Mouse (Mus musculus): ENCODE data around the gene Slc26a5. TPM values are rescaled to one million over a fixed set of nuclear protein-coding genes. Genes with fewer than 3 reads are reported as not detected.

Gene Slc26a5
- polyA plus RNA-seq, 2 experiments, result 0.01 TPM; not detected in 1

DNA sequence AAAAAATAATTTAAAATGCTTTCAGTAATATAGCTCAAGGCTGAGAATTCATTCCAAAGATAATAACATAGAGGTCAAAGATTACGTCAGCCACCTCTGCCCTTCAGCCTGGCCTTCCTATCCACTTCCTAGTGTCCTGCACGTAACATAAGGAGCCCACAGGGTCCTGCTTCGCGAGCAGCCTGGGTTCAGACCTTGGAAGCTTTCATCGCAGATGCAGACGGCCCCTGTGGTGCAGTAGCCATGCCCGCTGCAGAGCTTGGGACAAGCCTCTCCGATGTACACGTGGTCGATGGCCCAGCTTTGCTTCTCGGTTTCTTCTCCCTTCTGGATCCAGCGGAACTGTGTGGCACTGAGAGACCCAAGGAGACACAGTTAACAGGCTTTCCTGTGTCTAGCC is 36.0 kb upstream of the Slc26a5 start:
- H3K9me3 ChIP-seq (ENCODE audit: control insufficient read depth, low read length), result no peaks in the 10 kb centered on the region
- no peaks in the 10 kb centered on the region for H3K36me3 ChIP-seq (ENCODE audit: control insufficient read depth, insufficient read depth, low read length)
- no peak overlapping the region for H3K27ac ChIP-seq (replicated peaks; ENCODE audit: low read depth, low read length)
- TF ChIP-seq POLR2A (IDR thresholded peaks at IDR 0.05; ENCODE audit: borderline replicate concordance, extremely low read depth, insufficient read depth, insufficient read length), result no peak
- ATAC-seq (ENCODE audit: low FRiP score, low read depth) (no peak), DNase-seq (ENCODE audit: low spot score) (no peak)
- H3K9ac ChIP-seq (ENCODE audit: low read depth, low read length, severe bottlenecking), result no peak overlapping the region
- H3K4me2 ChIP-seq (replicated peaks; ENCODE audit: low read depth, low read length, severe bottlenecking), result no peak overlapping the region
- no peaks in the 10 kb centered on the region for H3K4me1 ChIP-seq (ENCODE audit: control insufficient read depth, insufficient read depth, low read length)
- H3K27me3 ChIP-seq (ENCODE audit: control insufficient read depth, insufficient read depth, low read length), result no peaks in the 10 kb centered on the region
- 70% methylated on average over 12 of the region's 12 CpGs for WGBS
- no peak overlapping the region for H3K4me3 ChIP-seq (replicated peaks; ENCODE audit: low read length)

DNA sequence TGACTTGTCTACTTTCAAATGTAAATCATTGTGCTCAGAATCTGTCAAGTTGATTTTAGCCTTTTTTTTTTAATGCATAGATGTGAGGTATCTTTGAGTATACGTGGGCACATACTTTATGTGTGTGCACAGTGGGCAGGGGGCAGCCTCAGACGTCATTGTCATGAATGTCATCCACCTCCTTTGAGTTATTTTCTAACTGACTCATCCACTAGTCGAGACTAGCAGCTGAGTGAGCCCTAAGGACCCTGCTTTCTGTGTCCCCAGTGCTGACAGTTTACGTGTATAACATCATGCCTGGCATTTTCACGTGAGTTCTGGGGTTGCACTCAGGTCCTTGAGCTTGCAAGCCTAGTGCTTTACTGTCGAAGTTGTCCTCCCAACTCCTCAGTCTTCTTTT is 35.5 kb upstream of the Slc26a5 start:
- Histone ChIP-seq H3K4me2 (replicated peaks; ENCODE audit: low read depth, low read length, severe bottlenecking) (no peak overlapping the region), H3K4me1 (ENCODE audit: control insufficient read depth, insufficient read depth, low read length) (no peaks in the 10 kb centered on the region), H3K27ac (replicated peaks; ENCODE audit: low read depth, low read length) (no peak overlapping the region), H3K27me3 (ENCODE audit: control insufficient read depth, insufficient read depth, low read length) (no peaks in the 10 kb centered on the region), H3K4me3 (replicated peaks; ENCODE audit: low read length) (no peak overlapping the region), H3K36me3 (ENCODE audit: control insufficient read depth, insufficient read depth, low read length) (no peaks in the 10 kb centered on the region), H3K9me3 (ENCODE audit: control insufficient read depth, low read length) (no peaks in the 10 kb centered on the region), H3K9ac (ENCODE audit: low read depth, low read length, severe bottlenecking) (no peak overlapping the region)
- no peak for TF ChIP-seq POLR2A (IDR thresholded peaks at IDR 0.05; ENCODE audit: borderline replicate concordance, extremely low read depth, insufficient read depth, insufficient read length)
- no peak for ATAC-seq (ENCODE audit: low FRiP score, low read depth)
- WGBS, result 76% methylated on average over 6 of the region's 6 CpGs
- no peak for DNase-seq (ENCODE audit: low spot score)

DNA sequence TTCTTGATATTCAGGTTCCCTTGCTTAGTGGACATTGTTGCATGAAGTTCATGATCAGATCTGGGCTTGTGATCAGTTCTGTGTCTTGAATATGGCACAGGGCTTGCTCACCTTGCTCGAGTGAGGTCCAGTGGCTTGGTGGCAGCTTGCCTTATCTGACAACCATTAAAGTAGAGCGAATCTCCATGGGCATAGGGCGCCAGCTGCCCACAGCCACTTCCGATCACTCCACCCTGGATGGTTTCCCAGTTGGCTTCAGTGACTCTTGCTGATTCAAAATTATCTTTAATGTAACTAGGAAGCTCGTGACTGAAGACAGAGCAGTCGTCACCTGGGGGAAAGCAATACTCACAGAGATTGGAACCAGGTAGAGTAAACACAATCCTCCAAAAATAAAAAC is 33.5 kb upstream of the Slc26a5 start:
- no peak for ATAC-seq (ENCODE audit: low FRiP score, low read depth)
- 87% methylated on average over 6 of the region's 6 CpGs for WGBS

DNA sequence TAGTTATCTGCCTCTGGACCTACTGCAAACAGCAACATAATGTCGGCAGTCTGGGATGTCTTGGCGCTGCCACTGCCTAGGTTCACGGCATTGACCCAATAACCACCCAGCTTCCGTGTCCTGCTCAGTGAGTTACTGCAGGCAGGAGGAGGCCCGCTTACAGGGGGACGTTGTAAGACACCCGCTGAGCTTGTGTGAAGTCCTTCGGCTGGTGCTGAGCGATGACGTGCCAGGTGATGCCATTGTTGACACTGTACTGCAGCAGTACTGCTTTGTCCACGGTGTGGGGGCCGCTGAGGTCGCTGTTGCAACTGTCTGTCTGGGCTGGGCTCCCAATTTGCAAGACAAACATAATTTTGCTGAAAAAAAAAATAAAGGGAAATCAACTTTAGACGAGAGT is 31.2 kb upstream of the Slc26a5 start:
- WGBS, result 68% methylated on average over 14 of the region's 14 CpGs
- no peaks in the 10 kb centered on the region for H3K27me3 ChIP-seq (ENCODE audit: control insufficient read depth, insufficient read depth, low read length)
- no peak overlapping the region for H3K4me2 ChIP-seq (replicated peaks; ENCODE audit: low read depth, low read length, severe bottlenecking)
- no peak overlapping the region for H3K27ac ChIP-seq (replicated peaks; ENCODE audit: low read depth, low read length)
- no peaks in the 10 kb centered on the region for H3K9me3 ChIP-seq (ENCODE audit: control insufficient read depth, low read length)
- no peak for TF ChIP-seq POLR2A (IDR thresholded peaks at IDR 0.05; ENCODE audit: borderline replicate concordance, extremely low read depth, insufficient read depth, insufficient read length)
- no peak for ATAC-seq (ENCODE audit: low FRiP score, low read depth)
- no peak overlapping the region for H3K4me3 ChIP-seq (replicated peaks; ENCODE audit: low read length)
- no peak for DNase-seq (ENCODE audit: low spot score)
- H3K9ac ChIP-seq (ENCODE audit: low read depth, low read length, severe bottlenecking), result no peak overlapping the region
- no peaks in the 10 kb centered on the region for H3K36me3 ChIP-seq (ENCODE audit: control insufficient read depth, insufficient read depth, low read length)
- H3K4me1 ChIP-seq (ENCODE audit: control insufficient read depth, insufficient read depth, low read length), result no peaks in the 10 kb centered on the region

More for the DNA sequence above, 33.5 kb upstream of the Slc26a5 start:
- H3K4me2 ChIP-seq (replicated peaks; ENCODE audit: low read depth, low read length, severe bottlenecking), result no peak overlapping the region
- H3K4me3 ChIP-seq (replicated peaks; ENCODE audit: low read length), result no peak overlapping the region
- no peak for TF ChIP-seq POLR2A (IDR thresholded peaks at IDR 0.05; ENCODE audit: borderline replicate concordance, extremely low read depth, insufficient read depth, insufficient read length)
- no peaks in the 10 kb centered on the region for H3K4me1 ChIP-seq (ENCODE audit: control insufficient read depth, insufficient read depth, low read length)
- no peaks in the 10 kb centered on the region for H3K9me3 ChIP-seq (ENCODE audit: control insufficient read depth, low read length)
- no peaks in the 10 kb centered on the region for H3K36me3 ChIP-seq (ENCODE audit: control insufficient read depth, insufficient read depth, low read length)
- H3K27ac ChIP-seq (replicated peaks; ENCODE audit: low read depth, low read length), result no peak overlapping the region
- DNase-seq (ENCODE audit: low spot score), result no peak
- no peaks in the 10 kb centered on the region for H3K27me3 ChIP-seq (ENCODE audit: control insufficient read depth, insufficient read depth, low read length)
- no peak overlapping the region for H3K9ac ChIP-seq (ENCODE audit: low read depth, low read length, severe bottlenecking)

DNA sequence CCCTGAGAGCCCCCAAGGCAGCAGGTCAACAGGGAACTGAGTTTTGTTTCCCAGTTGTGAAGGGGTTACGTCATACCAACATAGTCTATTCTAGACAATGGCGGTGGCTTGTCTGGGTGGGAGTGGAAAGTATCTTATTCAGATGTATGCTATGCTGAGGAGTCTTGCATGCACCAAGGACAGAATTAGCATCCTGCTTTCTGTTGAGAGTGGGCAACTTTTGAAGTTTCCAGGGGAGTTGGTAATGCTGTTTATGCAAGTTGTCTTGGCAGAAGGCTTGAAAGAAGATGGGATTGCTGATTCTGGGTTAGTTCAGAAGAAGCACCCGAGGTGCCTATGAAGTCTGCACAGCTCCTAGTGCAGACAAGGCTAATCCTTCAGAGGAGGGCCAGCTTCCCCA is 28.8 kb upstream of the Slc26a5 start:
- no peaks in the 10 kb centered on the region for H3K9me3 ChIP-seq (ENCODE audit: control insufficient read depth, low read length)
- no peaks in the 10 kb centered on the region for H3K27me3 ChIP-seq (ENCODE audit: control insufficient read depth, insufficient read depth, low read length)
- no peaks in the 10 kb centered on the region for H3K4me1 ChIP-seq (ENCODE audit: control insufficient read depth, insufficient read depth, low read length)
- no peak for TF ChIP-seq POLR2A (IDR thresholded peaks at IDR 0.05; ENCODE audit: borderline replicate concordance, extremely low read depth, insufficient read depth, insufficient read length)
- H3K36me3 ChIP-seq (ENCODE audit: control insufficient read depth, insufficient read depth, low read length), result no peaks in the 10 kb centered on the region
- H3K4me3 ChIP-seq (replicated peaks; ENCODE audit: low read length), result no peak overlapping the region
- H3K9ac ChIP-seq (ENCODE audit: low read depth, low read length, severe bottlenecking), result no peak overlapping the region
- H3K27ac ChIP-seq (replicated peaks; ENCODE audit: low read depth, low read length), result no peak overlapping the region
- DNase-seq (ENCODE audit: low spot score) (no peak), ATAC-seq (ENCODE audit: low FRiP score, low read depth) (no peak)
- H3K4me2 ChIP-seq (replicated peaks; ENCODE audit: low read depth, low read length, severe bottlenecking), result no peak overlapping the region
- 67% methylated on average over 3 of the region's 3 CpGs for WGBS

DNA sequence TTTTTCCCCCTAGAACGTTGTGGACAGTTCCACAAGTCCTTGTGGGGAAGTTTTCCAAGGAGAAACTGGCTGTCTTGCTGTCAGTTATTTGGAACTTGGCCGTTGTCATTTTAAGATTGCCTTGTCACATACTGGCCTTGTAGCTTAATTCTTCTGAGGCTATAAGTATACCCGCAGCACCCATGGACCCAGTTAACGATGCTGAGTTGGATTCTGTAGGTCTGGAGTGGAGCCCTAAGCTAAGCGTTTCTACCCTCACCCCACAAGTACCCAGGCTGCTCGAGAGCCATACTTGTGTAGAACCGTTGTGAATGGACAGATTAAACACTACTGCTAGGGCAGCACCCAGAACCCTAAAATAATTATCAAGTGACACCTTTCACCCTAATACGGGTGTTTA is 1.3 kb upstream of the Slc26a5 start:
- no peak overlapping the region for H3K9ac ChIP-seq (ENCODE audit: low read depth, low read length, severe bottlenecking)
- no peak overlapping the region for H3K27ac ChIP-seq (replicated peaks; ENCODE audit: low read depth, low read length)
- no peak for TF ChIP-seq POLR2A (IDR thresholded peaks at IDR 0.05; ENCODE audit: borderline replicate concordance, extremely low read depth, insufficient read depth, insufficient read length)
- DNase-seq (ENCODE audit: low spot score), result no peak
- H3K4me1 ChIP-seq (ENCODE audit: control insufficient read depth, insufficient read depth, low read length), result no peaks in the 10 kb centered on the region
- no peak overlapping the region for H3K4me3 ChIP-seq (replicated peaks; ENCODE audit: low read length)
- H3K27me3 ChIP-seq (ENCODE audit: control insufficient read depth, insufficient read depth, low read length), result no peaks in the 10 kb centered on the region
- no peaks in the 10 kb centered on the region for H3K9me3 ChIP-seq (ENCODE audit: control insufficient read depth, low read length)
- no peak overlapping the region for H3K4me2 ChIP-seq (replicated peaks; ENCODE audit: low read depth, low read length, severe bottlenecking)
- no peak for ATAC-seq (ENCODE audit: low FRiP score, low read depth)
- 48% methylated on average over 8 of the region's 8 CpGs for WGBS
- no peaks in the 10 kb centered on the region for H3K36me3 ChIP-seq (ENCODE audit: control insufficient read depth, insufficient read depth, low read length)

All from limb, embryonic 14.5 days (tissue).